ENCODE assay signal across 6 mouse cellular contexts in genomic region chr12:113945786-113946185, GRCm38 (mm10).
A peak's percentile ranks its signal among the peaks of the same experiment; 100 is the strongest.
DNase-seq lines count a peak whose midpoint lies in the region.

No protein-coding gene starts in this region.

- DNase-seq in ZHBTc4 (ENCODE audit: low read depth, low spot score) = peak; percentile 6
- DNase-seq in kidney, adult 18-20 months = peak; percentile 81
- peak; percentile 78 to 88 for DNase-seq in kidney, adult 8-10 months
- DNase-seq in kidney, postnatal 10 days = peak; percentile 46
- peak; percentile 68 to 73 for DNase-seq in kidney, postnatal 25 days
- peak; percentile 9 to 23 for DNase-seq in kidney, postnatal 4 days

Comparison
In these comparisons a context has a peak if more than half of its experiments do, and no peak if none do; other contexts are left out.
1. Peak in every context shown above with its lines: DNase-seq.
2. DNase-seq: peak in every context shown above with its lines; median percentile 83 in kidney, adult 8-10 months; 81 in kidney, adult 18-20 months; 70 in kidney, postnatal 25 days; 46 in kidney, postnatal 10 days; 16 in kidney, postnatal 4 days; 6 in ZHBTc4.